Mouse (Mus musculus): ENCODE measurements around the gene Mcoln1. TPM values are rescaled to one million over a fixed set of nuclear protein-coding genes. Genes with fewer than 3 reads are reported as not detected.

Gene Mcoln1
- total RNA-seq, 1 experiment from 2014 or later = 46.5 TPM

DNA sequence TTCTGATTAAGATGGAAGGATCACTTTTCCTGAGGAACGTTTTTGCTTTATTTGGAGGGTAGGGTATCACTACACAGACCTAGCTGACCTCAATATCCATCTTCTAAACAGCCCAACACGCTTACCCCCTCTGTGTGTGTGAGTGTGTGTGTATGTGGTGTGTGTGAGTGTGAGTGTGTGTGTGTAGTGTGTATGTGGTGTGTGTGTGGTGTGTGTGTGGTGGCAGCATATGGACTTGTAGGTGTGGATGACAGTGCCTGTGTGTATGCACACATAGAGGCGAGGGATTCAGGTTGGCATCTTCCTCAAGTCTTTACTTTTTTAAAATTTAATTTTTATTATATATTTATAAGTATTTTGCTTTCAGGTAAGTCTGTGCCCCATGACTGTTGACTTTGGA lies 1.7 kb upstream of the Mcoln1 start:
- no peak for DNase-seq

- no peak for DNase-seq
Observed at GRCm38 (mm10) chr8:3499751-3500150, 506 bp upstream of the Mcoln1 start.

DNA sequence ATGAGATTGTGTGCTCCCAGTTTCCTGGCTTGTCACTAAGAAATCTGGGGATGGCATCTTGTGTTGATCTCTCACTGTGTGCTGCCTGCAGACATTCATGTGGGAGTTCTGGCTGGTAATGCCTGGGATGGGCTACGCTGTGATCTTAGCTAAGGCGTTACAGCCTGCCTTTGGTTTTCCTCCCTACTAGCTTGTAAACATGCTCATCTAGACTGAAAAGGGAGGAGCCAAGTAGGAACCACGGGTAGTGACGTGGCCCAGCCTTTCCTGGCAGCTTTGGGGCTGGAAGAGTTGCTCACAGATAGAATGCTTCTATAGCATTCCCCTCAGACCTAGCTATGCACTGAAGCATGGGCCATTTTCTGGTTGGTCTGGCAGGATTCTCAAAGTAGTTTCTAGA lies 2.0 kb downstream of the Mcoln1 start:
- no peak for DNase-seq

DNA sequence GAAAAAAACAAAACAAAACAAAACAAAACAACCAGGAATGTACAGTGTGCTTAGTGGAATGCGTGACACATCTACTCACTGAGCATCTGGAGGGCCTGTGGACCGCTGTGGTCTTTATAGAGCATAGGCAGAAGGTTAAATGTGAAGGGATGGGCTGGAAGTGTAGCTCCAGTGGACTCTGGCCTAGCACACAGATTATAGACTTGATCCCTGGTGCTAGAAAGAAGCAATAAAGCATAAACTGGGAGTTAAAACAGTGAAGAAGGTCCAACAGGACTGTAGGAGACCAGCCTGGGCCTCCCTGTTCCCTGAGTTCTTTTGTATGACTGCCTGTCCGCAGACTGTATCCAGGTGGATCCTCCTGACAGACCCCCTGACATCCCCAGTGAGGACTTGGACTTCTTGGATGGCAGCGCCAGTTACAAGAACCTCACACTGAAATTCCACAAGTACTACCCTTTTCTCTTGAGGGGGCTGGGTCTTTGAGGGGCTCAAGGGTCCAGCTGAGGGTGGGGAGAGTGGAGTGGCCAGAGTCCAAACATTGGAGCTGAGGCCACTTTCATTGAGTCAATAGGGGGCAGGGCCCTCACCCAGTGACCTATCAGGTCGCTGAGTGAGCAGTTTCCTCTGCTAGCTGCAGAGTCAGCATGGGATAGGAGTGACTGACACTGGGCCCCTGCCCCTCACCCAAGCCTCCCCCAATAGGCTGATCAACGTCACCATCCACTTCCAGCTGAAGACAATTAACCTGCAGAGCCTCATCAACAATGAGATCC lies 7.9 kb downstream of the Mcoln1 start:
- DNase-seq = no peak

- no peak for DNase-seq
Observed at GRCm38 (mm10) chr8:3514681-3515247, 14.5 kb downstream of the Mcoln1 start.

GRCm38 (mm10) chr8:3515260-3515671 lies 15.0 kb downstream of the Mcoln1 start, which contains the start of gene Pnpla6:
Pnpla6 (plus strand) TSS chr8:3515384.
- peak; percentile 91 for DNase-seq

DNA sequence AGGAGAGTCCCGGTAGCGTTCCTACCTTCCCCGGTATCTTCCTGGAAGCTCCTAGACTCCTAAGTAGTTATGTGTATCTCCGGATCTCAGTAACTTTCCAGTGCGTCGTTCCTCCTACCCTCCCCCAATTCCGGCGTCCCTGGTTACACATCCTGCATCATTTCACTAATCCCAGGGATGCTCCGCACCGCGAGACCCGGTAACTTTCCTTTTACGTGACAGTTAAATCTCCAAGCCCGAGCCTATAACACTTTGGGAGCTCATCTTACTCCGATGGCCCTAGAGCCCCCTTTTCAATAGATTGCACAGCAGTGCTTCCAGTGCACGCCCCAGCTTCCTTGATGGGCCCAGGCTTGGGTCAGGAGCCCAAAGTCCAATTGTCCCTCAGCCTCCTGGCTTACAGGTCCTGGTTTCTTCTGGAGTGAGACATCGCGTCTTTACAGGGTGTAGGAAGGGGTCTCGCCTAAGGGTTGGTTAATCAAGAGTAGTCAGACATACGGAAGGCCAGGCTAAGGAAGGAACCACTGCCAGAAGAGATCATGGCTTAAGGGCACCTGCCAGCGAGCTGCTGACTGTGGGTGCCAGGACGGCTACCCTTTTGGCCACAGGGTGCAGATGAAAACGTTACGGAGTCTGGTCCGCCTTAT lies 15.6 kb downstream of the Mcoln1 start:
- peak; percentile 35 for DNase-seq

DNA sequence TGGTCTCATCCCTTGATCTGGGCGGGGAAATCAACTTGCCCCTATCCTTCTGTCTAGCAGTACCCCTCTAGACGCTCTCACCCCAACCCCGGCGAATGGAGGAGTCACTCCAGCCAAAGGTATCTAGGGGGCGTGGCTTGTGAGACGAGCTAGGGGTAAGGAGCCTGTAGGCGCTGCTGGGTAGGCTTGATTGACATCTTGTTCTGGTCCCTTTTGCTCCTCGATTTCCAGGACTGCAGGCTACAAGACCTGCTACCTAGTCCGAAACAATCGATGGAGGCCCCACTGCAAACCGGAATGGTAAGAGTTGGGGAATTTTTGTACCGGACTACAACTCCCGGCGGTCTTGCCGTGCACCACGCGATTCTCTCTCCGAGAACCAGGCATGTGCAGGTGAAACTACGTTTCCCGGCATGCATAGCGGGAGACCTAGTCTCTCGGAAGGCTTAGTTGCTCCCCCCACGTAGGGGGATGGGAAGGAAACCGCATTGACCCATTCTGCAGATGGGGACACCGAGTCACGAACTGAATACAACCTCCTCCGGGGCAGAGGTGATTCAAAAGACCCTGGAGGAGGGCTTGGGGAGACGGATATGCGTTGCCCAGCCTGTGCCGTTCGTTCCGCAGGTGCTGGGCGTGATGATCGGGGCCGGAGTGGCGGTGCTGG lies 16.3 kb downstream of the Mcoln1 start:
- peak; percentile 90 for DNase-seq

GRCm38 (mm10) chr8:3517117-3517495 lies 16.8 kb downstream of the Mcoln1 start:
- DNase-seq = no peak

GRCm38 (mm10) chr8:3522007-3522697 lies 21.9 kb downstream of the Mcoln1 start:
- DNase-seq = no peak

- no peak for DNase-seq
Observed at GRCm38 (mm10) chr8:3530816-3531215, 30.6 kb downstream of the Mcoln1 start.

DNA sequence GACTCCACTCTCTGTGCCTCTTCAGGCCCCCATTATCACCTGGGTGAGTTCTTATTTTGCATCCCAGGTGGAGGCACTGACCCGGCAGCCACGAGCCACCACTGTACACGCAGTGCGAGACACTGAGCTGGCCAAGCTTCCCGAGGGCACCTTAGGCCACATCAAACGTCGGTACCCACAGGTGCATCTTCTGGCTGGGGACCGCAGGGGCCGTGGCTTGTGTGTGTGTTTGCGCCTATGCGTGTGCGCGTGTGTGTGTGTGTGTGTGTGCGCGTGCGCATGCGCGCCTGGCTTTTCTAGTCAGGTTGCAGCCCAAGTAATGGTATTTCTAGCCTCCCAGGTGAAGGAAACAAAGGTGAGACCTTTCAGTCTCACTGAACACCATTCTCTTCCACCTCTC lies 31.7 kb downstream of the Mcoln1 start:
- no peak for DNase-seq

DNA sequence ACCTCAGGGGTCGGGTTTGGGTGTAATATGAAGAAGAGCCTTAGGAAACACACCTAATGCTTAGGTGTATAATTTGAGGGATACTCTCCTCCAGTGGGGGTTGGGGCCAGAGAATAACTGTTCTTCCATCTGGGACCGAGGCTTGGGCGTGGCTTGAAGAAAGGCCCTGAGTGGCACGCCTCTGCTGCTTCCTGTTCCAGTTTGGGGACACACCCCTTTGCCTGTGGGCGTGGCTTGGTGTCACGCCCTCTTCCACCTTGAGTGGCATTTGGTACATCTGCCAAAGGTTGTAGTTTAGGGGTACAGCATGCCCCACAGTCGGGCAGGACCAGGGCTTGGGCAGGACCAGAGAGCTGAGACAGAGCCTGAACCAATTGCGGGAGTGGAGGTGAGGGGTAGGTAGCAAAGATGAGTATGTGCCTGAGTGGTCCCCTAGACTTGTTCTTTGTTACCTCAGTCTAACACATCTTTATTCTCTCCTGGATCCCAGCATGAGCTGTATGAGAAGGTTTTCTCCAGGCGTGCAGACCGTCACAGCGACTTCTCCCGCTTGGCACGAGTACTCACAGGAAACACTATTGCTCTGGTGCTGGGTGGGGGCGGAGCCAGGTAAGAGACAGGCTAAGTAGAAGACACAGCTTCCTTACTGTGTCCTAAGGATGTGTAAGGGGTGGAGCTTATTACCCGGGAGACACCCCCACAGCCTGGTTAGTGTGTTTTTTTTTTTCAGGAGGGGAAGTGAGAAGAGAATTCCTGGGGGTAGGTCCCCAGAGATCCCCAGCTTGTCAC lies 36.0 kb downstream of the Mcoln1 start:
- no peak for DNase-seq

DNA sequence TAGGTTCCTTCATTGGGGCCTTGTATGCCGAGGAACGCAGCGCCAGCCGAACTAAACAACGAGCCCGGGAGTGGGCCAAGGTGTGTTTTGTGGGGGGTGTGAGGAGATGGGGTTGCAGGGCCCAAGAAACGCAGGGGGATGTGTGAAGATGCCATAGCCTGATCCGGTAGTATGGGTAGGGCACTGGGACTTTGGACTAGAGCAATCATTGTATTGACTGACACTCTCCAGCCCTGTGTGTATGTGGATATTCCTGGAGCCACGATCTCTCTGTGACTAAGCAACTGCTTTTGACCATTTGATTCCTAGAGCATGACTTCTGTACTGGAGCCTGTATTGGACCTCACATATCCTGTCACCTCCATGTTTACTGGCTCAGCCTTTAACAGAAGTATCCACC lies 36.7 kb downstream of the Mcoln1 start:
- DNase-seq = no peak

DNA sequence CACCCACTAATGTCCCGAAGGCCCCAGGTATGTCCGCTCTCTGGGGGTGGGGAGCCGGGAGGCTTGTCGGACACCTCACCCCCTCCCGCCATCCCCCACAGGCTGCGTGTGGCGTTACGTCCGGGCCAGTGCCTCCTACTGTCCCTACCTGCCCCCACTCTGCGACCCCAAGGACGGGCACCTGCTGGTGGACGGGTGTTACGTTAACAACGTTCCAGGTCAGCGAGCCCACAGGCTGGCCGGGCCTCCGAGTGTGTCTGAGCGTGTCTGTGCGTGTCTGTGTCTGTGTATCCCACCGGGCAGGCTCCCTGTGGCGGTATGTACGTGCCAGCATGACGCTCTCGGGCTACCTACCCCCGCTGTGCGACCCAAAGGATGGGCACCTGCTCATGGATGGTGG lies 37.4 kb downstream of the Mcoln1 start:
- no peak for DNase-seq

DNA sequence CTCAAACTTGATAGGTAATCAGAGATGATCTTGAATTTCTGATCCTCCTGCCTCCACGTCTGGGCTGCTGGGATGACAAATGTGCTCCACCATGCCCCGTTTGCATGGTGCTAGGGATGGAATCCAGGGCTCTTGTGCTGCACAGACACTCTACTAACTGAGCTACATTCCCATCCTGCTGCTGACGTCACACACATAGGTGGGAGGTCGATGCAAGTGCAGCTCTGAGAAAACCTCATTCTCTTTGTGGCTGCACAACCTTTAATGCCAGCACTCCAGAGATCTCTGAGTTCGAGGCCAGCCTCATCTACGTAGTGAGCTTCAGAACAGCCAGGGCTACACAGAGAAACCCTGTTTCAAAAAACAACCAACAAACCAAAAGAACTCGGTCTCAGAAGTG lies 38.9 kb downstream of the Mcoln1 start:
- DNase-seq = no peak

DNA sequence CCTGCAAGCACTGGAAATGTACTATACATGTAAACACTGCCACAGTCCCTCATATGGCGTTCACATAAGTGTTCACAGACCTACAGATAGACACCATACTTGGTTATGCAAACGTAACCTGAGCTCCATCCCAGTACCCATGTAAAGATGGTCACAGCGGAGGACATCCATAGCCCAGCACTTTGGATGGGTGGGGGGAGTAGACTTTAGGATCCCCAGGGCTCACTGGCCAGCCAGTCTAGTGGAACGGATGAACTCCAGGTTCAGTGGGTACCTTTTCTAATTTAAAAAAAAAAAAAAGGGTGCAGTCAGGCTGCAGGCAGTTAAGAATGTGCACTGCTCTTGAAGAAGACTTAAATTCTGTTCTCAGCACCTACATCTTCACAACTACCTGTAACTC lies 39.8 kb downstream of the Mcoln1 start:
- DNase-seq = no peak

GRCm38 (mm10) chr8:3546511-3546910 lies 46.3 kb downstream of the Mcoln1 start:
- no peak for DNase-seq

GRCm38 (mm10) chr8:3552240-3552639 lies 52.0 kb downstream of the Mcoln1 start:
- DNase-seq = no peak

DNA sequence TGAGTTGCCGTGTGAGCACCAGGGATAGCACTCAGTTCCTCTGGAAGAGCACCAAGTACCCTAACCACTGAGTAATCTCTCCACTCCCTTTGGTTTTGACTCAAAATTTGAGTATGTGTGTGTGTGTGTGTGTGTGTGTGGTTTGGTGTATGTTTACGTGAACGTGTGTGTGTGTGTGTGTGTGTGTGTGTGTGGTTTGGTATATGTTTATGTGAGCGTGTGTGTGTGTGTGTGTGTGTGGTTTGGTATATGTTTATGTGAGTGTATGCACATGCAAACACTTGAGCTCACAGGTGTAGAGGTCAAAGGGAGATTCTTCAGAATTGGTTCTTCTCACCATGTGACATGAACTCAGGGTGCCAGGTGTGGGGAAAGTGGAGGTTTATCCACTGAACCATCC lies 55.9 kb downstream of the Mcoln1 start:
- DNase-seq = no peak
